Mouse (Mus musculus) myocyte (in vitro differentiated cells): ENCODE measurements around the gene Ttc39b.

Experiments
- CEBPB ChIP-seq: IDR thresholded peaks from 2 replicates; pipeline ENCODE4 v1.6.1; 2011; ENCODE audit warnings: mild to moderate bottlenecking, moderate library complexity; ENCODE audit not compliant: poor library complexity, insufficient read depth, severe bottlenecking
- E2F4 ChIP-seq: IDR thresholded peaks from one replicate; pipeline ENCODE4 v1.6.1; 2011; ENCODE audit warnings: mild to moderate bottlenecking, control low read depth, moderate library complexity; ENCODE audit not compliant: insufficient read depth
- MAX ChIP-seq: IDR thresholded peaks from one replicate; pipeline ENCODE4 v1.6.1; 2011; ENCODE audit warnings: low read depth, mild to moderate bottlenecking, control low read depth
- MYOD1 ChIP-seq, 3 experiments: IDR thresholded peaks; one replicate each; pipeline ENCODE4 v1.6.1; 2011; ENCODE audit warnings: control low read depth in 2 of 3, low read depth in 2 of 3, mild to moderate bottlenecking in 2 of 3, moderate library complexity in 1 of 3; ENCODE audit not compliant: insufficient read length in 2 of 3, control insufficient read depth in 1 of 3
- POLR2A ChIP-seq: IDR thresholded peaks from one replicate; pipeline ENCODE4 v1.6.1; 2011; ENCODE audit warnings: low read depth, mild to moderate bottlenecking, control low read depth, moderate library complexity; ENCODE audit not compliant: insufficient read length
- POLR2AphosphoS2 ChIP-seq: IDR thresholded peaks from one replicate; pipeline ENCODE4 v1.6.1; 2011; ENCODE audit warnings: low read depth, control low read depth; ENCODE audit not compliant: insufficient read length
- REST ChIP-seq: IDR thresholded peaks from one replicate; pipeline ENCODE4 v1.6.1; 2011; ENCODE audit warnings: mild to moderate bottlenecking, control low read depth, moderate library complexity; ENCODE audit not compliant: insufficient read depth, insufficient read length
- SRF ChIP-seq: IDR thresholded peaks from one replicate; pipeline ENCODE4 v1.6.1; 2011; ENCODE audit warnings: low read depth; ENCODE audit not compliant: control insufficient read depth, insufficient read length
- TCF12 ChIP-seq: IDR thresholded peaks from one replicate; pipeline ENCODE4 v1.6.1; 2011; ENCODE audit warnings: mild to moderate bottlenecking, control low read depth; ENCODE audit not compliant: poor library complexity, insufficient read depth, severe bottlenecking
- USF1 ChIP-seq: IDR thresholded peaks from one replicate; pipeline ENCODE4 v1.6.1; 2011; ENCODE audit warnings: low read depth, mild to moderate bottlenecking, control low read depth, moderate library complexity

- no peak for TF ChIP-seq POLR2A
- TF ChIP-seq E2F4: no peak
- TF ChIP-seq MYOD1 (IDR thresholded peaks at IDR 0.05; ENCODE audit: control insufficient read depth in 1 of 3, insufficient read length in 2 of 3, low read depth in 2 of 3): no peak
- TF ChIP-seq MAX: no peak
- TF ChIP-seq USF1: peak; percentile 7
- no peak for TF ChIP-seq POLR2AphosphoS2
- peak; percentile 35; the same call in 1 of the 2 replicates for TF ChIP-seq CEBPB
- TF ChIP-seq REST: no peak
- no peak for TF ChIP-seq TCF12
- TF ChIP-seq SRF: no peak
Observed at GRCm38 (mm10) chr4:83308914-83309313, 15.1 kb downstream of the Ttc39b start.
